Mouse (Mus musculus) embryonic facial prominence, embryonic 11.5 days (tissue): Measurements from ENCODE around the gene Cd72. TPM values are rescaled to one million over a fixed set of nuclear protein-coding genes. Genes with fewer than 3 reads are reported as not detected.

Experiments
- polyA plus RNA-seq: library from polyadenylated mRNA; unstranded; fragments of >200 nt; fragmentation: Nextera tagmentation; extraction: Ambion mirVana; gene quantifications from 2 replicates; pipeline ENCODE4 v1.2.1, GENCODE M21; 2014

Cd72 gene
- polyA plus RNA-seq, 1 experiment from 2014 or later = 2.4 TPM

Other genes with a start within 250 kb of the Cd72 start
- 0.40 and 0.58 TPM in 2 replicates for gene Atp8b5, start 187.5 kb downstream of the Cd72 start, polyA plus RNA-seq
- gene Rusc2, start 72.6 kb downstream of the Cd72 start, polyA plus RNA-seq = 7.4 TPM in 2 replicates
- gene Fam166b, start 25.5 kb downstream of the Cd72 start, polyA plus RNA-seq = 0.17 TPM in 1 of 2 replicates, not detected in the other
- 8.2 TPM in 2 replicates for gene Tesk1, start 12.7 kb downstream of the Cd72 start, polyA plus RNA-seq
- gene Sit1, start 29.1 kb upstream of the Cd72 start, polyA plus RNA-seq = not detected in 2 replicates
- 54.6 and 61.1 TPM in 2 replicates for gene Ccdc107, start 38.3 kb upstream of the Cd72 start, polyA plus RNA-seq
- 41.0 and 43.7 TPM in 2 replicates for gene Arhgef39, start 45.1 kb upstream of the Cd72 start, polyA plus RNA-seq
- 0.41 and 0.52 TPM in 2 replicates for gene Car9, start 52.3 kb upstream of the Cd72 start, polyA plus RNA-seq
- 97.9 and 99.1 TPM in 2 replicates for gene Tpm2, start 69.1 kb upstream of the Cd72 start, polyA plus RNA-seq
- 41.0 and 41.7 TPM in 2 replicates for gene Creb3, start 107.7 kb upstream of the Cd72 start, polyA plus RNA-seq
- gene Tln1, start 108.1 kb upstream of the Cd72 start, polyA plus RNA-seq = 40.6 and 42.1 TPM in 2 replicates
- gene Rgp1, start 124.1 kb upstream of the Cd72 start, polyA plus RNA-seq = 21.1 and 30.4 TPM in 2 replicates
- 21.0 and 21.1 TPM in 2 replicates for gene Gba2, start 124.2 kb upstream of the Cd72 start, polyA plus RNA-seq
- not detected in 2 replicates for gene Msmp, start 129.9 kb upstream of the Cd72 start, polyA plus RNA-seq
- gene Npr2, start 177.3 kb upstream of the Cd72 start, polyA plus RNA-seq = 16.6 and 18.2 TPM in 2 replicates
- gene Spag8, start 199.0 kb upstream of the Cd72 start, polyA plus RNA-seq = 1.1 and 1.8 TPM in 2 replicates
- gene Hint2, start 201.8 kb upstream of the Cd72 start, polyA plus RNA-seq = 76.3 and 84.7 TPM in 2 replicates
- gene Tmem8b, start 214.3 kb upstream of the Cd72 start, polyA plus RNA-seq = 2.1 and 3.2 TPM in 2 replicates
- gene Fam221b, start 214.5 kb upstream of the Cd72 start, polyA plus RNA-seq = 2.8 and 3.0 TPM in 2 replicates
- not detected in 2 replicates for gene Olfr70, start 246.2 kb upstream of the Cd72 start, polyA plus RNA-seq